Mouse (Mus musculus) liver, adult 2 months (tissue): ENCODE measurements at regions not wholly inside any gene's neighbourhood (a gene's known extent, or its start where the extent isn't known, plus 50 kb on each side); places are given as distances from the start of the nearest gene placed in this dataset.

ENCODE experiments used
- DNase-seq: peaks from one replicate; pipeline ENCODE4 v3.0.0-alpha.2; 2011; ENCODE audit warnings: low read depth, low spot score; ENCODE audit errors: extremely low read depth
- H3K27ac ChIP-seq: fragments of 200-500 bp; replicated peaks from 2 replicates; pipeline ENCODE4 v1.5.1; 2012; ENCODE audit warnings: low read depth, mild to moderate bottlenecking, control low read depth, inconsistent platforms, low read length; ENCODE audit not compliant: insufficient read depth
- H3K27me3 ChIP-seq: fragments of 200-500 bp; 2 replicates; pipeline ENCODE4 v1.6.1; 2012; ENCODE audit warnings: mild to moderate bottlenecking, moderate library complexity, low read length, inconsistent platforms; ENCODE audit not compliant: control insufficient read depth, insufficient read depth
- H3K36me3 ChIP-seq: fragments of 200-500 bp; 2 replicates; pipeline ENCODE4 v1.6.1; 2012; ENCODE audit warnings: low read length, inconsistent platforms; ENCODE audit not compliant: control insufficient read depth, insufficient read depth
- H3K4me1 ChIP-seq: fragments of 200-500 bp; 2 replicates; pipeline ENCODE4 v1.6.1; 2011; ENCODE audit warnings: low read length; ENCODE audit not compliant: control insufficient read depth, insufficient read depth
- H3K4me3 ChIP-seq: fragments of 200-500 bp; 2 replicates; pipeline ENCODE4 v1.5.1; 2011; ENCODE audit warnings: low read depth, mild to moderate bottlenecking, control low read depth, low read length, moderate library complexity; ENCODE audit not compliant: insufficient read depth
- H3K79me2 ChIP-seq: fragments of 200-500 bp; 2 replicates; pipeline ENCODE4 v1.6.1; 2012; ENCODE audit warnings: inconsistent platforms, mild to moderate bottlenecking, low read length, moderate library complexity; ENCODE audit not compliant: control insufficient read depth, insufficient read depth
- H3K9ac ChIP-seq: fragments of 200-500 bp; 2 replicates; pipeline ENCODE4 v1.6.1; 2012; ENCODE audit warnings: low read depth, mild to moderate bottlenecking, control low read depth, inconsistent platforms, low read length
- CTCF ChIP-seq: fragments of 200-500 bp; IDR thresholded peaks from 2 replicates; pipeline ENCODE4 v1.5.1; 2011; ENCODE audit warnings: low read depth, low read length, control low read depth
- POLR2A ChIP-seq: fragments of 200-500 bp; IDR thresholded peaks from 2 replicates; pipeline ENCODE4 v1.6.1; 2011; ENCODE audit warnings: low read length, control low read depth; ENCODE audit not compliant: insufficient read depth; ENCODE audit errors: extremely low read depth
- WGBS: fragments of 180-500 bp; shearing (Covaris S2); methylation state at CpG from one replicate; pipeline ENCODE4 v1.1.7; 2018; 5-methylcytosine and 5-hydroxymethylcytosine counted together

DNA sequence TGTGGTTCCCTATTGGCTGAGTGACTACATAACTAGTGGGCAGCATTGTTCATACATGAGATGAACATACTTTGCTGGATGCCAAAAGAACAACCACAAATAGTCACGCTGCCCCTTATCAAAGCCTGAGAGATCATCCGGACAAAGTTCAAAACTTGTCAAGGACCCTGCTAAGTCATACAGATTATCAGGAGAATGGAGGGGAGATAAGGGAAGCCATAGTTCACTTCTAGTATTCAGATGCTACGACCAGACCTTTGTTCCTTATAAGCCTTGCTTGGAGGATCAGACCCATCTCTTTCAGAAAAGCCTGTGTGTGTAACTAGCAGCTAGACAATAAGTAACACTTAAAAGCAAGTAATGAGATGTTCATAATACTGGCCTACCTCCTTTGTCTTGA, 97.0 kb upstream of the Mamld1 start:
- Histone ChIP-seq H3K79me2 (no peaks in the 10 kb centered on the region), H3K36me3 (no peaks in the 10 kb centered on the region), H3K4me3 (no peak overlapping the region), H3K27me3 (no peaks in the 10 kb centered on the region), H3K27ac (no peak overlapping the region), H3K4me1 (no peaks in the 10 kb centered on the region), H3K9ac (no peak overlapping the region)
- no peak for TF ChIP-seq CTCF
- no peak for TF ChIP-seq POLR2A
- DNase-seq = no peak
- 71% methylated on average over 3 of the region's 3 CpGs for WGBS
